Mouse (Mus musculus): ENCODE results near the gene A730061H03Rik. TPM values are rescaled to one million over a fixed set of nuclear protein-coding genes. Genes with fewer than 3 reads are reported as not detected.

Gene A730061H03Rik
- polyA plus RNA-seq, 1 experiment from 2014 or later, result 4.7 TPM

- in situ Hi-C loops (cut with MboI; ENCODE audit: low pct_unique_long_range_greater_than_20kb), result no loop called here
- ATAC-seq (peak; percentile 12), DNase-seq (ENCODE audit: low read depth, low spot score) (no peak)
- TF ChIP-seq CTCF (IDR thresholded peaks at IDR 0.05), result no peak
- ChIA-PET CTCF (no interaction called here), POLR2A (no interaction called here)
- peaks cover 81% of the 10 kb centered on the region for H3K27me3 ChIP-seq
Measured at GRCm38 (mm10) chr14:55511037-55511436, 49.2 kb downstream of the A730061H03Rik start.

GRCm38 (mm10) chr14:55510125-55510731, 50.0 kb downstream of the A730061H03Rik start, which contains the start of gene Cpne6:
Gene Cpne6, plus strand, starts transcription at chr14:55510445.
- CTCF ChIA-PET, result no interaction called here
- TF ChIP-seq CTCF (IDR thresholded peaks at IDR 0.05), result no peak
- POLR2A ChIA-PET, result no interaction called here
- H3K27me3 ChIP-seq, result peaks cover 72% of the 10 kb centered on the region
- ATAC-seq (no peak), DNase-seq (ENCODE audit: low read depth, low spot score) (no peak)
- in situ Hi-C loops (cut with MboI; ENCODE audit: low pct_unique_long_range_greater_than_20kb), result no loop called here

Other genes with a start within 250 kb of the A730061H03Rik start
- gene Dhrs4, start 81.6 kb downstream of the A730061H03Rik start, polyA plus RNA-seq (2021), result 71.3 TPM
- gene Carmil3, start 69.8 kb downstream of the A730061H03Rik start, polyA plus RNA-seq (2021), result 2.6 TPM
- gene Cpne6, start 50.0 kb downstream of the A730061H03Rik start, polyA plus RNA-seq (2021), result not detected
- gene Nrl, start 35.4 kb downstream of the A730061H03Rik start, polyA plus RNA-seq (2021), result not detected
- gene Pck2, start 20.1 kb downstream of the A730061H03Rik start, polyA plus RNA-seq (2021), result 109 TPM
- gene Dcaf11, start 400 bp downstream of the A730061H03Rik start, polyA plus RNA-seq (2021), result 71.7 TPM
- gene Fitm1, start 15.2 kb upstream of the A730061H03Rik start, polyA plus RNA-seq (2021), result not detected
- gene Psme1, start 17.7 kb upstream of the A730061H03Rik start, polyA plus RNA-seq (2021), result 243 TPM
- 7.3 TPM for gene Emc9, start 24.9 kb upstream of the A730061H03Rik start, polyA plus RNA-seq (2021)
- gene Psme2, start 30.7 kb upstream of the A730061H03Rik start, polyA plus RNA-seq (2021), result 177 TPM
- 28.0 TPM for gene Rnf31, start 31.3 kb upstream of the A730061H03Rik start, polyA plus RNA-seq (2021)
- 24.2 TPM for gene Irf9, start 43.2 kb upstream of the A730061H03Rik start, polyA plus RNA-seq (2021)
- not detected for gene Rec8, start 57.6 kb upstream of the A730061H03Rik start, polyA plus RNA-seq (2021)
- 116 TPM for gene Ipo4, start 75.6 kb upstream of the A730061H03Rik start, polyA plus RNA-seq (2021)
- gene Gm49378, start 77.5 kb upstream of the A730061H03Rik start, polyA plus RNA-seq (2021), result 1.5 TPM
- 109 TPM for gene Tm9sf1, start 83.4 kb upstream of the A730061H03Rik start, polyA plus RNA-seq (2021)
- 0.42 TPM for gene Tssk4, start 89.8 kb upstream of the A730061H03Rik start, polyA plus RNA-seq (2021)
- gene Mdp1, start 100.1 kb upstream of the A730061H03Rik start, polyA plus RNA-seq (2021), result 29.7 TPM
- gene Gmpr2, start 111.5 kb upstream of the A730061H03Rik start, polyA plus RNA-seq (2021), result 35.9 TPM
- gene Nedd8, start 111.7 kb upstream of the A730061H03Rik start, polyA plus RNA-seq (2021), result 325 TPM
- gene Tinf2, start 121.4 kb upstream of the A730061H03Rik start, polyA plus RNA-seq (2021), result 19.5 TPM
- 0.12 TPM for gene Tgm1, start 153.5 kb upstream of the A730061H03Rik start, polyA plus RNA-seq (2021)
- 32.8 TPM for gene Rabggta, start 161.9 kb upstream of the A730061H03Rik start, polyA plus RNA-seq (2021)
- 87.3 TPM for gene Dhrs1, start 185.3 kb upstream of the A730061H03Rik start, polyA plus RNA-seq (2021)
- gene Nop9, start 185.3 kb upstream of the A730061H03Rik start, polyA plus RNA-seq (2021), result 25.5 TPM
- 1.9 TPM for gene Cideb, start 198.1 kb upstream of the A730061H03Rik start, polyA plus RNA-seq (2021)
- not detected for gene Ltb4r2, start 201.0 kb upstream of the A730061H03Rik start, polyA plus RNA-seq (2021)
- gene Ltb4r1, start 205.6 kb upstream of the A730061H03Rik start, polyA plus RNA-seq (2021), result not detected
- not detected for gene Adcy4, start 223.7 kb upstream of the A730061H03Rik start, polyA plus RNA-seq (2021)
- 0.12 TPM for gene Ripk3, start 228.5 kb upstream of the A730061H03Rik start, polyA plus RNA-seq (2021)

Data from Patski (cell line).